Mouse (Mus musculus): ENCODE results near the gene Lgals7.
"Not testable (repeated sequence)": the region's sequence is repeated elsewhere in the genome, so short reads cannot be mapped to it uniquely, and the experiment has no call there.

The Lgals7 gene

DNA sequence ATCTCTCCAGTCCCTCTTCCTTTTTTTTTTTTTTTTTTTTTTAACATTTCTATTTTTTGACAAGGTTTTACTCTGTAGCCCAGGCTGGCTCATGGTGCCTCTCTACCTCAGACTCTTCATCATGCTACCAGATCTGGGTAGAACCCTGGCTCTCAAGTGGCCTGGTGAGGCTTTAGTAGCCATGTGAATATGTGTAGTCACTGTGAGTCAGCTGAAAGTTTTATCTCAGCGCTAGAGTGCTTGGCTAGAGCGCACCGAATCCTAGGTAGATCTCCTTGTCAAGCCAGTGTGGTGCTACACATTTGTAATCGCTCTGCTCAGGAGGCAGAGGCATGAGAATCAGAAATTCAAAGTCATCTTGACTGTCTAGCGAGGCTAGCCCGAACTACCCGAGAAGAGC, 13.5 kb downstream of the Lgals7 start:
- no peak for DNase-seq (ENCODE audit: low spot score)

- DNase-seq (ENCODE audit: low spot score) = no peak
Observed at GRCm38 (mm10) chr7:28877856-28878255, 14.2 kb downstream of the Lgals7 start.

- DNase-seq (ENCODE audit: low spot score) = no peak
Observed at GRCm38 (mm10) chr7:28879606-28880005, 16.0 kb downstream of the Lgals7 start.

DNA sequence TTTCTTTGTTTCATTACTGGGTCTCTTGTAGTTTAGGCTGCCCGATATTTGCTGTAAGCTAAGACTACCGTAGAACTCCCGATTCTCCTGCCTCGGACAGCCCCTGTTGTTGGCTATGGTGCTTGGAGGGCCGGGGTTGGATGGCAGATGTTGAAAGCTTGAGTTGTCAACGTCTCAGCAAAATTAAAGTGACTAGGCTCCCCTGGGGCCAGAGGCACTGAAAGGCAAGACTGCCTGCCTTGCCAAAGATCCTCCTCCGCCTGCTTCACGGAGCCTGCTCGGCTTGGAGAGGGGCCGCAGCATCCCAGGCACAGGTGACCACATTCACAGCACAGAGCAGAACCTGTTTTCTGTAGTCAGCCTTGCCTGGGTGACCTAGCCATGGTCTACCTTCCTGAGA, 16.9 kb downstream of the Lgals7 start:
- DNase-seq (ENCODE audit: low spot score) = peak; percentile 46

DNA sequence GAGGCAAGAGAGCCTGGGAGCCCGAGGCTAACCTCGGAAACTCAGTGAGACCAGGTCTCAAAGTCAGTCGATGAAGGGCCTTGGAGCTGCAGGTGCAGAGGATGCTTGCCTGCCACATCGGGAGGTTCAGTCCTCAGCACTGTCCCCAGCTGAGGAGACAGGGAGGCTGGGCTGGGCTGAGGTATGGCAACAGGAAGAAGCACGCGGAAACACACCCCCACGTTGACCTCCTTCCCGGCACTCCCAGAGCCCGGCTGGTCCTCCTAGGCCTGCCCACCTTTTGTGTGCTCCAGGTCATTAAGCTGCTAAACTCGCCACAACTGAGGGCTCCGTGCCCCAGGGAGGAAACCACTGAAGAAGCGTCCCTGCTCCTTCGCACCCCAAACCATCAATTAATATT, 17.5 kb downstream of the Lgals7 start, which contains the start of gene Capn12:
Gene Capn12, plus strand, starts transcription at position 224 of the 400 bp plus-strand sequence.
- DNase-seq (ENCODE audit: low spot score) = no peak

GRCm38 (mm10) chr7:28883039-28883438, 19.4 kb downstream of the Lgals7 start:
- no peak for DNase-seq (ENCODE audit: low spot score)

GRCm38 (mm10) chr7:28883704-28884103, 20.1 kb downstream of the Lgals7 start:
- not testable (repeated sequence) for DNase-seq (ENCODE audit: low spot score)

- DNase-seq (ENCODE audit: low spot score) = no peak
Observed at GRCm38 (mm10) chr7:28886486-28886885, 22.8 kb downstream of the Lgals7 start.

- peak; percentile 26 for DNase-seq (ENCODE audit: low spot score)
Observed at GRCm38 (mm10) chr7:28888701-28889161, 25.1 kb downstream of the Lgals7 start.

- DNase-seq (ENCODE audit: low spot score) = no peak
Observed at GRCm38 (mm10) chr7:28892601-28893000, 28.9 kb downstream of the Lgals7 start.

DNA sequence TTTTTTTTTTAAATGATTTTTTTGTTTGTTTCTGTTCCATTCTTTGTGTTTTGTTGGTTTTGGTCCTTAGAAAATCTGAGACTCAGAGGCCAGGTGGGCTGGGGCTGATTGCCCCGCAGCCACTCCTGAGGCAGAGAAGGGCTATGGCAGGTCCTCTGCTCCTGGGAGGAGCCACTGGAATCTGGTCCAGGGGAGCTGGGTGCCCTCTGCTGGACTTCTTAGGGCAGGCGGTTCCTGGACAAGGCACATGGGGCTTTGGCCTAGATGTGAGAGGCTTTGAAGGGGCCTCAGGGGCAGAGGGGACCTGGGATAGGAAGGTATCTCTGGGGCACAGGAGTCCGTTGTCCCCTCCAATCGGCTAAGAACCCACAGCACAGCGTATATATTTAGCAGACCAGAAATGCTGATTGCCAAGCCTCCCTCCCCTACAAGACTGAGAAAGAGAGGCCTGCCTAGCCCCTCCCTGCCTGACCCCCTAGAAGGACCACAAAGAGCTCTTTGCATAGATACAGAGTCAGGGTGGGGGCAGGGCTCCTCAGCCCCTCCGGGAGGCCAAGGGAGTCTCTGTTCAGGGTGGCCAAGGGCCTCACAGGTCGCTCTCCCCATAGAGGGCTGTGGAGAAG, 30.1 kb downstream of the Lgals7 start:
- DNase-seq (ENCODE audit: low spot score) = peak; percentile 82

DNA sequence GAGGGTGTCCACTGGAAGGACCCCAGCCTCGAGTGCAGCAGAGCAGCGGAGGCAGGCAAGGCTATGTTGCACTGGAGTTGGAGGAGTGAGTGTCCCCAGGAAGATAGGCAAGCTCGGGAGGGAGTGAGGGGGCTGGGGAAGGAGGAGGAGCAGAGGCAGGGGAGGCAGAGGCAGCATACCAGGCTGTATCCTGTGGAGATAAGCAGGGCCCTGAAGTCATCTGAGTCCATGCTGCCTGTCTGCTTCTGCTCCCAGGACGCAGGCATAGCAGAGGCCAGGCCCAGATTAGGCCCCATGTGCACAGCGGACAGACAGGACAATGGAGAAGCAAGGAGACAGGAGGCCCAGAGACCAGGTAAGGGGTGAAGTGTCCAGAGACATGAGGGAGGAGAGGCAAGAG, 31.3 kb downstream of the Lgals7 start:
- DNase-seq (ENCODE audit: low spot score) = no peak

DNA sequence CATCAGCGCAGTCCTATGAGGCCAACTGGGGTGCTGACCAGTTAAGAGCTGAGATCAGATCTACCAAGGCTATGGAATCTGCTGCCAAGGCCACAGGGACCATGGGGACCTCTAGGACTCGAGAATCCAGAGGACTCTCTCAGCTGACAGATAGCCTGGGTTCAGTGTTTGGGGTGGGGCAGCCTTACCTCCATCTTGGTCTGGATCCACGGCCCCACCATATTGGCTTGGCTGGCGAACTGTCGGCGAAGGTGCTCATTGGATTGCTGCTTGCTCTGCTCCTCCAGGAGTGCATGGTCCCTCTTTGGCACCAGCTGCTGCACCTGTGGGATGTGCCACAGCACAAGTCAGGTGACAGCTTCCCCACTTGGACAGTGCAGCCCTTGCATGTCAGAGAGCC, 34.0 kb downstream of the Lgals7 start:
- DNase-seq (ENCODE audit: low spot score) = no peak

GRCm38 (mm10) chr7:28899972-28900371, 36.3 kb downstream of the Lgals7 start:
- DNase-seq (ENCODE audit: low spot score) = no peak

GRCm38 (mm10) chr7:28901311-28902125, 37.9 kb downstream of the Lgals7 start:
- no peak for DNase-seq (ENCODE audit: low spot score)

DNA sequence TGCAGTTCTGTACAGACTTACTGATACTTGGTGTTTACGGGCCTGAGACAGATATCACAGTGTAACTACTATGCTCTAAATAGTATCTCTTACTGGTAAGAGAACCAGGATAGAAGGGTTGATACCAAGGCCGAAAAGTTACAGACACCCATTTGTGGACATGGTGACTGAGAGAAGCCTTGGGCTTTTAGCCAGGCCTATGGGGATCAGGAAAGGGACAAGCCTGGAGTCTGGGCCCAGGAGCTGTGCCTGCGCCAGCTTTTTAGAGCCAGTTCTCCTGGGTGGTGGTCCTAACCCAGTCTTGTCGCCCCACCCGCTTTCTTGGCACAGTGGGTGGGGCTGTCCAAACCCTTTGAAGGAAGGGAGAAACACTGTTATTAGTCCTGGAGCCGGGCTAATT, 38.5 kb downstream of the Lgals7 start:
- DNase-seq (ENCODE audit: low spot score) = no peak

GRCm38 (mm10) chr7:28902809-28903208, 39.2 kb downstream of the Lgals7 start:
- no peak for DNase-seq (ENCODE audit: low spot score)

DNA sequence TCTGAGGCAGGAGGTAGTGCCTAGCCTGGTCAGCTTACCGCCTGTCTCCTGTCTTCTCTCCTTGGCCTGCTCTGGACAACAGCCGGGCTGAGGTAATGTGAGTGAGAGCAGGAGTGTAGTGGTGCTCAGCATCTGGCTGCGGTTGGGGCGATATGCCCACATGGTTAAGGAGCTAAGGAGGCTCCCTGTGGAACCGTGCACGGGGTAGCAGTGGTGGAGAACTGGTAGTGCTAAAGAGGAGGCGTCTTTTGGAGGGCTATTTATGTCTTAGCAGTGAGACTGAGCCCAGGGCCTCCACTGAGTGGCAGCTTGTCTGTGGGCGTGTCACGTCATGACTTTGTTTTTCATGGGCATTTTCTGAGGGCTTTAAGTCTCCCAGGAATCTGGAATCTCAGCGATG, 40.1 kb downstream of the Lgals7 start:
- no peak for DNase-seq (ENCODE audit: low spot score)

GRCm38 (mm10) chr7:28907195-28907594, 43.5 kb downstream of the Lgals7 start:
- no peak for DNase-seq (ENCODE audit: low spot score)

DNA sequence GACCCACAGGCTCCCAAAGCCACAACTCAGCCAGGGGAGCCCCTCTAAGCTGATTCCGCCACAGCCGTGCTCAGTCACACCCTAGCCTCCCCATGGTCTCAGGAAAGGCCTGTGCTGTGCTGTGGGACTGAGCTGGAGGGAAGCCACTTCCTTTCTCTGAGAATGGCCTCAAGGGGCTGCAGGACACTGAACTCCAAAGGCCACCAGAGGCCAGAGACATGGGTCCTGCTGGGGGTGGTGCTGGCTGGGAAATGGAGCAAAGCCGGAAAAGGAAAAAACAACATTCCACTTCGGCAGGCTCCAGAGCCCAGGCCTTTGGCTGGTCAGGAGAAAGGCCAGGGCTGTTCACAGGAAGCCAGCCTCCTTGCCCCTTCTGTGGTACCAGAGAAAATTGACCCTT, 48.0 kb downstream of the Lgals7 start:
- DNase-seq (ENCODE audit: low spot score) = no peak

DNA sequence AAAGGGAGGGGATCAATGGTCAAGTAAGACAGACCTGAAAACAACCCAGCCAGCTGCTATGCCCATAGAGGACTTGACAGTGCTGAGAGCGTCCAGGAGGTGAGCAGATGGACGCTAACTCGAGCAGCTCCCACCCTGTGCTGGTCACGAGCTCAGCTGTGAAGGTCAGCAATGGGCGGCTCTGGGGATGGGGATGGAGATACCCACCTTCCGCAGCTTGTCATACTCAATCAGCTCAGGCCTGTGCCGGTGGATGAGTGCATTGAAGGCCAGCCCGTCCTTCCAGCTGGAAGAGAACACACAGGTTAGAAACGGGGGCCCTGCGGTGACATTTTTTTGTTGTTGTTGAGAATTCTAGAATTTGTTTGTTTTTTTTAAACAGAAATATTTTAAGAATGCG, 49.5 kb downstream of the Lgals7 start:
- peak; percentile 38 for DNase-seq (ENCODE audit: low spot score)
